Mouse (Mus musculus): Measurements from ENCODE around the gene Camk1d.

DNA sequence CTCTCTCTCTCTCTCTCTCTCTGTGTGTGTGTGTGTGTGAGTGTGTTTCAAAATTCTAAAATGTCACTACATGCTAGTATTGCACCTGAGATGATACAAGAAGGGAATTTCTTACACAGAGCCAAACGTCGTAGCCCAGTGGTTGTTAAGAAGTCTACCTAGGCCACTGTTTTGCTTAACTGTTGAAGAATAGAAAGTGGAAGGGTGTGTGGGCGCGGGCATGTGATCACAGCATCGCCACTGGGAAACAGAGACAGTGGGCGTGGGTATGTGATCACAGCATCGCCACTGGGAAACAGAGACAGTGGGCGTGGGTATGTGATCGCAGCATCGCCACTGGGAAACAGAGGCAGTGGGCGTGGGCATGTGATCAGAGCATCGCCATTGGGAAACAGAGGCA lies 312.3 kb downstream of the Camk1d start:
- no peak for TF ChIP-seq CTCF (IDR thresholded peaks at IDR 0.05; ENCODE audit: low read depth)
- no peak for TF ChIP-seq EP300 (IDR thresholded peaks at IDR 0.05; ENCODE audit: low read depth)

Measured in heart, postnatal 0 days (tissue).